Mouse (Mus musculus): ENCODE measurements around the gene Reg4.

- TF ChIP-seq CTCF (IDR thresholded peaks at IDR 0.05; ENCODE audit: low read depth): no peak
- TF ChIP-seq EP300 (IDR thresholded peaks at IDR 0.05; ENCODE audit: low read depth): no peak
Observed at GRCm38 (mm10) chr3:98242458-98243037, 20.6 kb downstream of the Reg4 start.

Data from heart, postnatal 0 days (tissue).